Comparison of ENCODE assay signal across 8 mouse cellular contexts in genomic region chr2:121414139-121414685, GRCm38 (mm10). TPM values are rescaled to one million over a fixed set of nuclear protein-coding genes. Genes with fewer than 3 reads are reported as not detected.
DNase-seq lines count a peak whose midpoint lies in the region; ATAC-seq and TF ChIP-seq lines count a peak whose summit lies in the region.

No protein-coding gene starts in this region.

- peak overlapping the region; percentile 97 for H3K9ac ChIP-seq in forebrain, postnatal 0 days
- peak overlapping the region; percentile 99 for H3K9ac ChIP-seq in kidney, postnatal 0 days (ENCODE audit: low read depth, low read length)

- peak overlapping the region; percentile 69 for H3K4me2 ChIP-seq in forebrain, postnatal 0 days (ENCODE audit: low read depth)
- H3K4me2 ChIP-seq in kidney, postnatal 0 days (ENCODE audit: low read length) = peak overlapping the region; percentile 67

- no peaks in the 10 kb centered on the region for H3K9me3 ChIP-seq in forebrain, postnatal 0 days (ENCODE audit: low read length)
- H3K9me3 ChIP-seq in kidney, postnatal 0 days (replicated peaks; ENCODE audit: low read length) = no peaks in the 10 kb centered on the region

- no peak for TF ChIP-seq POLR2A in brain, embryonic 14.5 days (IDR thresholded peaks at IDR 0.05; ENCODE audit: borderline replicate concordance, extremely low read depth, insufficient read depth, insufficient read length, poor library complexity, severe bottlenecking)

- H3K36me3 ChIP-seq in forebrain, postnatal 0 days (ENCODE audit: insufficient read depth) = peaks cover 6% of the 10 kb centered on the region; the same call in 1 of the 2 replicates
- peaks cover 13% of the 10 kb centered on the region; the same call in 1 of the 2 replicates for H3K36me3 ChIP-seq in kidney, postnatal 0 days (ENCODE audit: insufficient read depth, low read length)

- H3K4me1 ChIP-seq in forebrain, postnatal 0 days (ENCODE audit: insufficient read depth) = peaks cover 16% of the 10 kb centered on the region
- peaks cover 15% of the 10 kb centered on the region; the same call in 1 of the 2 replicates for H3K4me1 ChIP-seq in kidney, postnatal 0 days (replicated peaks; ENCODE audit: insufficient read depth, low read length)

- H3K27ac ChIP-seq in gastrocnemius, adult 2 months = peak overlapping the region; percentile 100
- H3K27ac ChIP-seq in forebrain, postnatal 0 days (ENCODE audit: low read depth, low read length) = peak overlapping the region; percentile 97
- peak overlapping the region; percentile 99 for H3K27ac ChIP-seq in kidney, postnatal 0 days

- under 1% methylated on average over 31 of the region's 32 CpGs for WGBS in forebrain, postnatal 0 days
- under 1% methylated on average over 32 of the region's 32 CpGs for WGBS in kidney, postnatal 0 days

- peak; percentile 34 for ATAC-seq in forebrain, postnatal 0 days
- peak; percentile 41 for ATAC-seq in kidney, postnatal 0 days (replicated peaks; ENCODE audit: low FRiP score, low read depth)
- peak; percentile 29; the same call in 1 of the 2 replicates for ATAC-seq in megakaryocyte-erythroid progenitor cell, adult 5-6 weeks (replicated peaks; ENCODE audit: low FRiP score, low TSS enrichment, poor library complexity, severe bottlenecking)

- no peak for DNase-seq in gastrocnemius, adult 2 months
- DNase-seq in gastrocnemius, postnatal 36 days = no peak
- DNase-seq in CD4-positive helper T cell, adult 2 months (ENCODE audit: low read depth, low spot score) = peak; percentile 81
- DNase-seq in brain, embryonic 14.5 days (ENCODE audit: low read depth) = peak; percentile 55
- no peak for DNase-seq in forebrain, postnatal 0 days
- DNase-seq in kidney, postnatal 0 days (ENCODE audit: low spot score) = peak; percentile 47
- DNase-seq in thymus, postnatal 14 days = peak; percentile 70

- no peaks in the 10 kb centered on the region for H3K27me3 ChIP-seq in forebrain, postnatal 0 days (ENCODE audit: insufficient read depth, low read length)
- no peaks in the 10 kb centered on the region for H3K27me3 ChIP-seq in kidney, postnatal 0 days (ENCODE audit: insufficient read depth, low read length)

- peak overlapping the region; percentile 86 for H3K4me3 ChIP-seq in gastrocnemius, adult 2 months
- H3K4me3 ChIP-seq in forebrain, postnatal 0 days (ENCODE audit: low read depth, low read length) = peak overlapping the region; percentile 99
- H3K4me3 ChIP-seq in kidney, postnatal 0 days (replicated peaks; ENCODE audit: low read depth, low read length) = peak overlapping the region; percentile 97

- TF ChIP-seq CTCF in gastrocnemius, adult 2 months (IDR thresholded peaks at IDR 0.05) = no peak
- no peak for TF ChIP-seq CTCF in brain, embryonic 14.5 days (IDR thresholded peaks at IDR 0.05; ENCODE audit: borderline replicate concordance, extremely low read depth, insufficient read depth, insufficient read length)
- TF ChIP-seq CTCF in forebrain, postnatal 0 days (IDR thresholded peaks at IDR 0.05; ENCODE audit: low read depth) = no peak
- no peak for TF ChIP-seq CTCF in kidney, postnatal 0 days (IDR thresholded peaks at IDR 0.05; ENCODE audit: low read depth)

- intact Hi-C loops in gastrocnemius, adult 2 months (cut with DNase I) = loop anchor here (5.0 kb wide), 1 partner anchor 68 kb away; no protein-coding TSS in a partner anchor
- intact Hi-C loops in gastrocnemius, postnatal 36 days (cut with DNase I) = loop anchor here (2.0 kb wide), 1 partner anchor 35 kb away; the partner anchor contains the start of gene Serf2

RNA-seq across cellular contexts. Expression of gene Catsper2, which starts 0.6 kb away (rescaled TPM):
- total RNA-seq in gastrocnemius, adult 2 months (2021) = 1 to 10 TPM; 1.6 to 2.8 TPM
- 1 to 10 TPM; 1.7 to 2.0 TPM for total RNA-seq in gastrocnemius, postnatal 36 days (2021)
- 6.6 and 6.8 TPM in 2 replicates for polyA plus RNA-seq in brain, embryonic 14.5 days (2012; rRNA removed)
- total RNA-seq in forebrain, postnatal 0 days (2014; rRNA removed) = 4.9 and 7.2 TPM in 2 replicates
- 2.4 and 3.3 TPM in 2 replicates for polyA plus RNA-seq in forebrain, postnatal 0 days (2015; fragmentation: Nextera tagmentation; extraction: Ambion mirVana)
- polyA plus RNA-seq in kidney, postnatal 0 days (2015; fragmentation: Nextera tagmentation; extraction: Ambion mirVana) = 1.7 and 2.4 TPM in 2 replicates
- total RNA-seq in megakaryocyte-erythroid progenitor cell, adult 5-6 weeks (2014; fragmentation: Nextera tagmentation) = 0.44 and 3.3 TPM in 2 replicates
- 0.56 and 1.3 TPM in 2 replicates for total RNA-seq in megakaryocyte-erythroid progenitor cell, adult 5-6 weeks (2017)

RNA-seq across cellular contexts. Expression of gene Pdia3, which starts 0.6 kb away (rescaled TPM):
- total RNA-seq in gastrocnemius, adult 2 months (2021) = 10 to 100 TPM; 34.1 to 46.9 TPM
- 10 to 100 TPM; 40.2 to 41.8 TPM for total RNA-seq in gastrocnemius, postnatal 36 days (2021)
- 168 and 174 TPM in 2 replicates for polyA plus RNA-seq in brain, embryonic 14.5 days (2012; rRNA removed)
- 63.4 and 69.9 TPM in 2 replicates for total RNA-seq in forebrain, postnatal 0 days (2014; rRNA removed)
- polyA plus RNA-seq in forebrain, postnatal 0 days (2015; fragmentation: Nextera tagmentation; extraction: Ambion mirVana) = 215 and 267 TPM in 2 replicates
- 506 and 575 TPM in 2 replicates for polyA plus RNA-seq in kidney, postnatal 0 days (2015; fragmentation: Nextera tagmentation; extraction: Ambion mirVana)
- 98.2 and 163 TPM in 2 replicates for total RNA-seq in megakaryocyte-erythroid progenitor cell, adult 5-6 weeks (2014; fragmentation: Nextera tagmentation)
- 198 and 215 TPM in 2 replicates for total RNA-seq in megakaryocyte-erythroid progenitor cell, adult 5-6 weeks (2017)

RNA-seq across cellular contexts. Expression of gene Strc, which starts 27.2 kb away (rescaled TPM):
- under 1 TPM in 1 of 2 experiments, not detected in 1; 0.18 TPM for total RNA-seq in gastrocnemius, adult 2 months (2021)
- total RNA-seq in gastrocnemius, postnatal 36 days (2021) = under 1 TPM in 1 of 2 experiments, not detected in 1; 0.08 TPM
- polyA plus RNA-seq in brain, embryonic 14.5 days (2012; rRNA removed) = 0.04 TPM in 1 of 2 replicates, not detected in the other
- not detected in 2 replicates for total RNA-seq in forebrain, postnatal 0 days (2014; rRNA removed)
- polyA plus RNA-seq in forebrain, postnatal 0 days (2015; fragmentation: Nextera tagmentation; extraction: Ambion mirVana) = not detected in 2 replicates
- polyA plus RNA-seq in kidney, postnatal 0 days (2015; fragmentation: Nextera tagmentation; extraction: Ambion mirVana) = not detected in 2 replicates
- total RNA-seq in megakaryocyte-erythroid progenitor cell, adult 5-6 weeks (2014; fragmentation: Nextera tagmentation) = not detected in 2 replicates
- total RNA-seq in megakaryocyte-erythroid progenitor cell, adult 5-6 weeks (2017) = not detected in 2 replicates

RNA-seq across cellular contexts. Expression of gene Ell3, which starts 29.9 kb away (rescaled TPM):
- not detected for total RNA-seq in gastrocnemius, adult 2 months (2021)
- total RNA-seq in gastrocnemius, postnatal 36 days (2021) = not detected
- polyA plus RNA-seq in brain, embryonic 14.5 days (2012; rRNA removed) = 0.25 and 0.26 TPM in 2 replicates
- 0.23 TPM in 1 of 2 replicates, not detected in the other for total RNA-seq in forebrain, postnatal 0 days (2014; rRNA removed)
- polyA plus RNA-seq in forebrain, postnatal 0 days (2015; fragmentation: Nextera tagmentation; extraction: Ambion mirVana) = 1.2 and 1.4 TPM in 2 replicates
- polyA plus RNA-seq in kidney, postnatal 0 days (2015; fragmentation: Nextera tagmentation; extraction: Ambion mirVana) = 13.9 and 15.3 TPM in 2 replicates
- total RNA-seq in megakaryocyte-erythroid progenitor cell, adult 5-6 weeks (2014; fragmentation: Nextera tagmentation) = not detected in 2 replicates
- total RNA-seq in megakaryocyte-erythroid progenitor cell, adult 5-6 weeks (2017) = not detected in 2 replicates

RNA-seq across cellular contexts. Expression of gene Serf2, which starts 34.8 kb away (rescaled TPM):
- 100 to 1,000 TPM; 286 to 358 TPM for total RNA-seq in gastrocnemius, adult 2 months (2021)
- total RNA-seq in gastrocnemius, postnatal 36 days (2021) = 100 to 1,000 TPM; 310 to 311 TPM
- polyA plus RNA-seq in brain, embryonic 14.5 days (2012; rRNA removed) = 296 and 465 TPM in 2 replicates
- total RNA-seq in forebrain, postnatal 0 days (2014; rRNA removed) = 323 and 378 TPM in 2 replicates
- polyA plus RNA-seq in forebrain, postnatal 0 days (2015; fragmentation: Nextera tagmentation; extraction: Ambion mirVana) = 303 and 370 TPM in 2 replicates
- polyA plus RNA-seq in kidney, postnatal 0 days (2015; fragmentation: Nextera tagmentation; extraction: Ambion mirVana) = 520 and 562 TPM in 2 replicates
- total RNA-seq in megakaryocyte-erythroid progenitor cell, adult 5-6 weeks (2014; fragmentation: Nextera tagmentation) = 408 and 415 TPM in 2 replicates
- 367 and 469 TPM in 2 replicates for total RNA-seq in megakaryocyte-erythroid progenitor cell, adult 5-6 weeks (2017)

Comparison
In these comparisons a context has a peak if more than half of its experiments do, and no peak if none do; other contexts are left out.
1. DNase-seq: peak in CD4-positive helper T cell, adult 2 months (single experiment), brain, embryonic 14.5 days (single experiment), kidney, postnatal 0 days (single experiment) and thymus, postnatal 14 days (single experiment); none in gastrocnemius, adult 2 months (single experiment), gastrocnemius, postnatal 36 days (0 of 2) and forebrain, postnatal 0 days (single experiment).
2. Peak in every context shown above with its lines, with median percentiles within 50 percentile points of each other: H3K27ac ChIP-seq, H3K4me3 ChIP-seq and ATAC-seq.